Mouse (Mus musculus): ENCODE measurements at regions not wholly inside any gene's neighbourhood (a gene's known extent, or its start where the extent isn't known, plus 50 kb on each side); places are given as distances from the start of the nearest gene placed in this dataset.

- peak in 1 of 2 experiments; percentile 24 for DNase-seq (ENCODE audit: low spot score in 2 of 2)
Measured at GRCm38 (mm10) chr13:63696399-63696798, 118.6 kb upstream of the Ercc6l2 start.

- no peak for DNase-seq (ENCODE audit: low spot score in 2 of 2)
Measured at GRCm38 (mm10) chr13:63699624-63700023, 115.4 kb upstream of the Ercc6l2 start.

GRCm38 (mm10) chr13:63700747-63701146, 114.3 kb upstream of the Ercc6l2 start:
- DNase-seq (ENCODE audit: low spot score in 2 of 2), result no peak

- no peak for DNase-seq (ENCODE audit: low spot score in 2 of 2)
Measured at GRCm38 (mm10) chr13:63701199-63702175, 113.6 kb upstream of the Ercc6l2 start.

GRCm38 (mm10) chr13:63708567-63708966, 106.5 kb upstream of the Ercc6l2 start:
- no peak for DNase-seq (ENCODE audit: low spot score in 2 of 2)

- no peak for DNase-seq (ENCODE audit: low spot score in 2 of 2)
Measured at GRCm38 (mm10) chr13:63713137-63713536, 101.9 kb upstream of the Ercc6l2 start.

- no peak for DNase-seq (ENCODE audit: low spot score in 2 of 2)
Measured at GRCm38 (mm10) chr13:63716498-63716897, 98.5 kb upstream of the Ercc6l2 start.

- DNase-seq (ENCODE audit: low spot score in 2 of 2), result no peak
Measured at GRCm38 (mm10) chr13:63717249-63717648, 97.8 kb upstream of the Ercc6l2 start.

- no peak for DNase-seq (ENCODE audit: low spot score in 2 of 2)
Measured at GRCm38 (mm10) chr13:63718782-63719181, 96.3 kb upstream of the Ercc6l2 start.

- no peak for DNase-seq (ENCODE audit: low spot score in 2 of 2)
Measured at GRCm38 (mm10) chr13:63719351-63720207, 95.5 kb upstream of the Ercc6l2 start.

- DNase-seq (ENCODE audit: low spot score in 2 of 2), result no peak
Measured at GRCm38 (mm10) chr13:63720610-63721009, 94.4 kb upstream of the Ercc6l2 start.

- DNase-seq (ENCODE audit: low spot score in 2 of 2), result no peak
Measured at GRCm38 (mm10) chr13:63721011-63721625, 93.9 kb upstream of the Ercc6l2 start.

GRCm38 (mm10) chr13:63724293-63724692, 90.7 kb upstream of the Ercc6l2 start:
- no peak for DNase-seq (ENCODE audit: low spot score in 2 of 2)

- DNase-seq (ENCODE audit: low spot score in 2 of 2), result no peak
Measured at GRCm38 (mm10) chr13:63724843-63725582, 90.0 kb upstream of the Ercc6l2 start.

GRCm38 (mm10) chr13:63726035-63726434, 89.0 kb upstream of the Ercc6l2 start:
- no peak for DNase-seq (ENCODE audit: low spot score in 2 of 2)

- DNase-seq (ENCODE audit: low spot score in 2 of 2), result no peak
Measured at GRCm38 (mm10) chr13:63726509-63726908, 88.5 kb upstream of the Ercc6l2 start.

GRCm38 (mm10) chr13:63735739-63736138, 79.3 kb upstream of the Ercc6l2 start:
- DNase-seq (ENCODE audit: low spot score in 2 of 2), result no peak

GRCm38 (mm10) chr13:63741879-63742278, 73.2 kb upstream of the Ercc6l2 start:
- no peak for DNase-seq (ENCODE audit: low spot score in 2 of 2)

- no peak for DNase-seq (ENCODE audit: low spot score in 2 of 2)
Measured at GRCm38 (mm10) chr13:63748788-63749187, 66.3 kb upstream of the Ercc6l2 start.

GRCm38 (mm10) chr13:63749997-63750396, 65.0 kb upstream of the Ercc6l2 start:
- DNase-seq (ENCODE audit: low spot score in 2 of 2), result peak in 1 of 2 experiments; percentile 11

GRCm38 (mm10) chr13:63751196-63751595, 63.8 kb upstream of the Ercc6l2 start:
- DNase-seq (ENCODE audit: low spot score in 2 of 2), result no peak
